Mouse (Mus musculus): ENCODE results near the gene Zfp341. TPM values are rescaled to one million over a fixed set of nuclear protein-coding genes. Genes with fewer than 3 reads are reported as not detected.

The Zfp341 gene
- polyA plus RNA-seq, 1 experiment, result 6.1 TPM

DNA sequence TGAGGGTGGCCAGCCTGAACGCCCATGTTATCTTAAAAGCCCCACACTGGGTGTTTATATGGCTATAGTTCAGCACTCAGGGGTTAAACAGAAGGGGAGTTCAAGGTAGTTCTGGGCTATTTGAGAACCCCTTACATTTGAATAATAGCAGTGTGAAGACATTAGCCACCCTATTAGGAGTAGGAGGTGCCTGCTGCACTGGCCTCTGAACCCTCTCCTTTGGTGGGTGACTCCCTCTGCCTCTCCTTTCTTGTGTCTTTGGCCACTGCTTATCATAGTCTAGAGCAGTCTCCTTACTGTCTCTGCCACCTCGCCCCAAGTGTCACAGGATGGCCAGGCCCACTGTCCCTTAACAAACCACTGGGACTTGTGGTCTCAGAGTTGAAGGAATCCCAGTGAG is 67.2 kb downstream of the Zfp341 start:
- no peak for TF ChIP-seq CTCF (IDR thresholded peaks at IDR 0.05; ENCODE audit: extremely low read depth, insufficient read depth, insufficient read length, insufficient replicate concordance)
- no peak for TF ChIP-seq POLR2A (IDR thresholded peaks at IDR 0.05; ENCODE audit: low read depth, low read length)
- H3K36me3 ChIP-seq (ENCODE audit: control insufficient read depth, insufficient read depth, low read length), result peaks cover 3% of the 10 kb centered on the region; the same call in 1 of the 2 replicates

DNA sequence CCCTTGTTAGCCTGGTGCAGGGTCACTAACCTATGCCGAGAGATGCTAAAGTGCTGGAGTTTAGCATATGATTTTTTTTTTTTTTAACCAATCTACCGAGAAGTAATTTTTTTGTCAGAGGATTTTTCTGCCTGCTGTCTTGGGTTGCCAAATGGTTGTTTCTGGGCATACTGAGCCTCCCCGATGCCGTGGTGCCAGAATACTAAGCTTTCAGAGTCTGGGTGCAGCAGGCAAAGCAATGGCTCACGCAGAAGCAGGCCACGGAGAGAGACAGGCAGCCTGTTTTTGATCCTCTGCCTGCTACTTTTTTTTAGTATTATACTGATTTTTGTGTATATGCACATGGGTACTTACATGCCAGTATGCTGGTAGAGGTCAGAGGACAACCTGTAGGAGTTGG is 67.8 kb downstream of the Zfp341 start:
- Histone ChIP-seq H3K36me3 (ENCODE audit: control insufficient read depth, insufficient read depth, low read length) (peaks cover 1% of the 10 kb centered on the region; the same call in 1 of the 2 replicates), H3K4me3 (ENCODE audit: extremely low read depth, insufficient read depth, insufficient read length) (no peak overlapping the region), H3K4me1 (ENCODE audit: control insufficient read depth, insufficient read depth, insufficient read length) (peaks cover 2% of the 10 kb centered on the region; the same call in 1 of the 2 replicates), H3K27me3 (ENCODE audit: control insufficient read depth, insufficient read depth, low read length) (no peaks in the 10 kb centered on the region), H3K27ac (ENCODE audit: insufficient read depth, low read length) (no peak overlapping the region)
- DNase-seq (ENCODE audit: low read depth in 1 of 2, low spot score in 2 of 2), result no peak
- TF ChIP-seq CTCF (IDR thresholded peaks at IDR 0.05; ENCODE audit: extremely low read depth, insufficient read depth, insufficient read length, insufficient replicate concordance) (no peak), POLR2A (IDR thresholded peaks at IDR 0.05; ENCODE audit: low read depth, low read length) (no peak)
- WGBS, result 92% methylated on average over 6 of the region's 6 CpGs

More for the DNA sequence above, 67.2 kb downstream of the Zfp341 start:
- no peak overlapping the region for H3K27ac ChIP-seq (ENCODE audit: insufficient read depth, low read length)
- no peak for DNase-seq (ENCODE audit: low read depth in 1 of 2, low spot score in 2 of 2)
- H3K27me3 ChIP-seq (ENCODE audit: control insufficient read depth, insufficient read depth, low read length), result no peaks in the 10 kb centered on the region
- WGBS, result 76% methylated on average over 2 of the region's 2 CpGs
- H3K4me3 ChIP-seq (ENCODE audit: extremely low read depth, insufficient read depth, insufficient read length), result no peak overlapping the region
- H3K4me1 ChIP-seq (ENCODE audit: control insufficient read depth, insufficient read depth, insufficient read length), result peaks cover 2% of the 10 kb centered on the region; the same call in 1 of the 2 replicates

DNA sequence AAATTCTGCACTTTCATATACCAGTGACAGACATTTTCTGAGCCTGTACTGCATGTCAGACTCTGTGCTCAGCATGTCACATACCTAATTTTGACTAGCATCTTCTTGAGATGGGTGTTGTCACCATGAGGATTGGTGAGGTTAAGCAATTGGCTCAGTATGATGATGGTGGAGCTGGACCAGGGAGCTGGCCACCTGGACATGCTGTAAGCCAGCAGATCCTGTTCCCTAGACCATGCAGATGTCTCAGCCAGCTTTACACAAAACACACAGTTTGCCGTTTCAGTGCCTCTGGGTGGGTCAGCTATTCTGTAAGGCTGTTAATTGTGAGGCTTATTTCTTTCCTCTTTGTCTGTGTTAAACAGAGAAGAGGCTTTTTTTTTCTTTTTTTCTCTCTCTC is 69.6 kb downstream of the Zfp341 start:
- WGBS, result 73% methylated on average over 1 of the region's 1 CpGs
- no peak for DNase-seq (ENCODE audit: low read depth in 1 of 2, low spot score in 2 of 2)
- no peak overlapping the region for H3K27ac ChIP-seq (ENCODE audit: insufficient read depth, low read length)
- H3K36me3 ChIP-seq (ENCODE audit: control insufficient read depth, insufficient read depth, low read length), result peaks cover 1% of the 10 kb centered on the region; the same call in 1 of the 2 replicates
- H3K27me3 ChIP-seq (ENCODE audit: control insufficient read depth, insufficient read depth, low read length), result no peaks in the 10 kb centered on the region
- no peaks in the 10 kb centered on the region for H3K4me1 ChIP-seq (ENCODE audit: control insufficient read depth, insufficient read depth, insufficient read length)
- TF ChIP-seq POLR2A (IDR thresholded peaks at IDR 0.05; ENCODE audit: low read depth, low read length) (no peak), CTCF (IDR thresholded peaks at IDR 0.05; ENCODE audit: extremely low read depth, insufficient read depth, insufficient read length, insufficient replicate concordance) (no peak)
- H3K4me3 ChIP-seq (ENCODE audit: extremely low read depth, insufficient read depth, insufficient read length), result no peak overlapping the region

DNA sequence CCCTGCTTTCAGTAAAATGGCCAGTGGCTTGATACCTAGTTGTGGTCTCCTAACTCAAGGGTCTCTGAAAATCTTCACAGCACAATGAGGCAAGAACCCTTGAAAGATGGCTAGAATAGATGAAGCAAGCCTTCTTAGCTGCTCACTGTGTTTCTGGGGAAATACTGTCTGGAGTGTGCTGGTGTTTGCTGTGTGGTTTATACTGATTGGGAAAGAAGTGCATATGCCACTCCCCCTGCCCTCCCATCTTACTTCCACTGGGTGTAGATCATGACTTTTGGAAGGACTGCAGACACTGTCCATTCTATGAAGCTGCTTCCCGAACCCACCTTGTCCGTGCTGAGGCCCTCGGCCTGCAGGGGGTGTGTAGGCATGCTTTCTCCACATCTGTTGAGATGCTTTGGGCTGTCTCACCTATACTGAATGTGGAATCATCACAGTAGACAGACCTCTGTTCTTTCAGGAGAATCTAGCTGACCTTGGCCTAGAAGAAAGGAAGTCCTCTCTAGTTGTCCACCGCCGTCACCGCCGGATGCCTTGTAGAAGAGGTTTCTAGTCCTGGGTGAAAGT is 71.9 kb downstream of the Zfp341 start:
- no peak for TF ChIP-seq CTCF (IDR thresholded peaks at IDR 0.05; ENCODE audit: extremely low read depth, insufficient read depth, insufficient read length, insufficient replicate concordance)
- TF ChIP-seq POLR2A (IDR thresholded peaks at IDR 0.05; ENCODE audit: low read depth, low read length), result no peak
- Histone ChIP-seq H3K27me3 (ENCODE audit: control insufficient read depth, insufficient read depth, low read length) (no peaks in the 10 kb centered on the region), H3K36me3 (ENCODE audit: control insufficient read depth, insufficient read depth, low read length) (peaks cover 5% of the 10 kb centered on the region), H3K4me1 (ENCODE audit: control insufficient read depth, insufficient read depth, insufficient read length) (no peaks in the 10 kb centered on the region), H3K27ac (ENCODE audit: insufficient read depth, low read length) (no peak overlapping the region), H3K4me3 (ENCODE audit: extremely low read depth, insufficient read depth, insufficient read length) (no peak overlapping the region)
- DNase-seq (ENCODE audit: low read depth in 1 of 2, low spot score in 2 of 2), result no peak
- 96% methylated on average over 7 of the region's 7 CpGs for WGBS

DNA sequence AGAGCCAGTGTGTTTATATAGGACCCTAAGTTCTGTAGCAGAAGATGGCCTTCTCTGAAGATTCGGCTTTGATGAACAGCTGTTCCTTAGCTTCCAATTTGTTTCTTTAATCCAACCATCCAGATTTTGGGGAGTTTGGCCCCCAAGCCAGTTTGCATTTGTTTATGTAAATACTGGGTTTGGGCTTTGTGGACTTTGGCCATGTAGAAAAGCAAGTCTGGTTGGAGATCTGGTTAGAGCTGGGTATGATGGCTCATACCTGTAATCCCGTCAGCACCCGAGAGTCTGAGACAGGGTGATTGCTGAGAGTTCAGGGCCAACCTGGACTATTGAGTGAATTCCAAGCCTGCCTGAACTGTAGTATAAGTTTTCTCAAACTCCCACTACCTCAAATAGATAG is 72.7 kb downstream of the Zfp341 start:
- WGBS, result 96% methylated on average over 3 of the region's 3 CpGs
- H3K27ac ChIP-seq (ENCODE audit: insufficient read depth, low read length), result no peak overlapping the region
- H3K36me3 ChIP-seq (ENCODE audit: control insufficient read depth, insufficient read depth, low read length), result peaks cover 7% of the 10 kb centered on the region
- no peak for DNase-seq (ENCODE audit: low read depth in 1 of 2, low spot score in 2 of 2)
- no peaks in the 10 kb centered on the region for H3K27me3 ChIP-seq (ENCODE audit: control insufficient read depth, insufficient read depth, low read length)
- TF ChIP-seq CTCF (IDR thresholded peaks at IDR 0.05; ENCODE audit: extremely low read depth, insufficient read depth, insufficient read length, insufficient replicate concordance), result no peak
- no peak for TF ChIP-seq POLR2A (IDR thresholded peaks at IDR 0.05; ENCODE audit: low read depth, low read length)
- H3K4me1 ChIP-seq (ENCODE audit: control insufficient read depth, insufficient read depth, insufficient read length), result no peaks in the 10 kb centered on the region
- H3K4me3 ChIP-seq (ENCODE audit: extremely low read depth, insufficient read depth, insufficient read length), result no peak overlapping the region

DNA sequence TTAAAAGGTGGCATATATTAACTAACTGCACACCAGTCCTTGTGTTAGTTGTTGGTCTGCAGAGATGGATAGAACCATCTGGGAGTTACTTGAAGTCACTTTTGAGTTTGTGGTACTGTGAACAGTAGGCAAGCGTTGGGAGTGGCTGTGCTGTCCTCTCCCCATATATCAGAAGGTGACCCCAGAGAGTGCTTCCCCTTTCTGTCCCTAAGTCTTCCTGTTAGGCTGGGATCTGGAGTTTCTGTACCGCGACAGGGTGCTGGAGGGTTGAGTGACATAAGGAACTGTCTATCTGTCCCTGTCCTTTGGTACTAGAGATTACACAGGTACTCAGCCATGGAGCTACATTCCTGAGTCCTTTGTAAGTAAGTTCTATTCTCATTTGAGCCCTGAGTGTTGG is 73.7 kb downstream of the Zfp341 start:
- WGBS, result 59% methylated on average over 3 of the region's 3 CpGs
- DNase-seq (ENCODE audit: low read depth in 1 of 2, low spot score in 2 of 2), result no peak
- no peak for TF ChIP-seq POLR2A (IDR thresholded peaks at IDR 0.05; ENCODE audit: low read depth, low read length)
- TF ChIP-seq CTCF (IDR thresholded peaks at IDR 0.05; ENCODE audit: extremely low read depth, insufficient read depth, insufficient read length, insufficient replicate concordance), result no peak
- no peaks in the 10 kb centered on the region for H3K27me3 ChIP-seq (ENCODE audit: control insufficient read depth, insufficient read depth, low read length)
- peaks cover 11% of the 10 kb centered on the region for H3K36me3 ChIP-seq (ENCODE audit: control insufficient read depth, insufficient read depth, low read length)
- H3K27ac ChIP-seq (ENCODE audit: insufficient read depth, low read length), result no peak overlapping the region
- H3K4me3 ChIP-seq (ENCODE audit: extremely low read depth, insufficient read depth, insufficient read length), result no peak overlapping the region
- H3K4me1 ChIP-seq (ENCODE audit: control insufficient read depth, insufficient read depth, insufficient read length), result no peaks in the 10 kb centered on the region

DNA sequence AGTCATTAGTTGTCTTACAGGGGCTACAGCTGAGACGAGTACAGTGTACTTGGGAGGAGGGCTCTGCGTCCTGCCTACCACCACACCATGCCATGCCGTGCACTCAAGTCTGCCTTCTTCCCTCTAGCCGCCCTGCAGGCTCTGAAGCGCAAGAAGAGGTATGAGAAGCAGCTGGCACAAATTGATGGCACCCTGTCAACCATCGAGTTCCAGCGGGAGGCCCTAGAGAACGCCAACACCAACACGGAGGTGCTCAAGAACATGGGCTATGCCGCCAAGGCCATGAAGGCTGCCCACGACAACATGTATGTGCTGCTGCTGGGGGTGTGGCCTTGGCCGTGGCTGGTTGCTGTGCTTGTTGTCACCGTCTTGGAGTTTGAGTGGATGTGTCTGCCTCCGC is 76.3 kb downstream of the Zfp341 start:
- TF ChIP-seq POLR2A (IDR thresholded peaks at IDR 0.05; ENCODE audit: low read depth, low read length) (no peak), CTCF (IDR thresholded peaks at IDR 0.05; ENCODE audit: extremely low read depth, insufficient read depth, insufficient read length, insufficient replicate concordance) (no peak)
- Histone ChIP-seq H3K36me3 (ENCODE audit: control insufficient read depth, insufficient read depth, low read length) (peaks cover 35% of the 10 kb centered on the region), H3K4me1 (ENCODE audit: control insufficient read depth, insufficient read depth, insufficient read length) (no peaks in the 10 kb centered on the region), H3K4me3 (ENCODE audit: extremely low read depth, insufficient read depth, insufficient read length) (no peak overlapping the region), H3K27ac (ENCODE audit: insufficient read depth, low read length) (no peak overlapping the region), H3K27me3 (ENCODE audit: control insufficient read depth, insufficient read depth, low read length) (no peaks in the 10 kb centered on the region)
- no peak for DNase-seq (ENCODE audit: low read depth in 1 of 2, low spot score in 2 of 2)
- whole genome bisulfite sequencing, result 92% methylated on average over 14 of the region's 14 CpGs
